Mouse (Mus musculus): ENCODE results near the gene Ube2n.

The Ube2n gene

DNA sequence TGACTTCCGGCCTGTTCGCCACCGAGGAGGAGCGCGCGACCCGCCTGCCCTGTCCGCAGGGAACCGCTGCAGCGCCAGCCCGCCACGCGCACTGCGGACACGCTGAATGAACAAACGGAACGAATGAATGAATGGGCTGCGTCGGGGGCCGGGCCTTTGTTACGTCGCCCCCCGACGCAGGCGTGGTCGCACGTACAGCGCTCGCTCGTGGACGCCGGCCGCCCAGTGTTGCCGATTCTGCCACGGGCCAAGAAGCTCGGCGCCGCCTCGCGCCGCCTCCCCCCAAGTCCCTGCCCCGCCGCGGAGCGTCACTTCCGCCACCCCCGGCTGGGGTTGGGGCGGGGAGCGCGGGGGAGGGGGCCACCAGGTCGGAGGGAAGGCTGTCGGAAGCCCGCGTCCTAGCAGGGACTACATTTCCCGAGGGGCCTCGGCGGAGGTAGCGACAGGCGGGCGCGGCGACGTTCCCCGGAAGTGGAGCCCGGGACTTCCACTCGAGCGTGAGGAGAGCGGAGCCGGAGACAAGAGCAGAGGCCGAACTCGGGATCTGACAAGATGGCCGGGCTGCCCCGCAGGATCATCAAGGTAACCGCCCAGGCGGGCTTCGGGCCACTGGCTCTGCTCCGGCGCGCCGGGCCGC lies at the start of gene Ube2n:
Ube2n (plus strand) TSS at position 490 of the 637 bp plus-strand sequence.
- DNase-seq (ENCODE audit: low read depth, low spot score) = peak; percentile 99

DNA sequence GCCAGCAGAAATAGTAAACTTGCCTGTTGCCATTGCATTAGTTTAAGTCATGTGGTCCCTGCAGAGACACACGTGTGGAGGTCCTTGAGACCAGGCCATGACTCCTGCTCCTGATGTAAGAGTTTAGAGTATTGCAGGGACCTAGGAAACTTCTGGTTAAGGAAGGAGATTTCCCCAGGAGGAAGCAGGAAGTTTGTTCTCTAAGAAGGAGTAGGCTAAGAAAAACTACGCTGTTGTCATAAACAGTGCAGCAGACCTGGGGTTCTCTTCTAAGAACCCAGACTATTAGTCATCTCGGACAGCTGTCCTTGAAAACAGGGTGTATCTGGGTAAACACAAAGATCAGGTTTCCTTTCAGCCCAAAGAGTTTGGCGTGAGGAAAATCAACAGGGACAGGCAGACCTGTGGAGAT lies 49.5 kb upstream of the Ube2n start:
- DNase-seq (ENCODE audit: low read depth, low spot score) = no peak

DNA sequence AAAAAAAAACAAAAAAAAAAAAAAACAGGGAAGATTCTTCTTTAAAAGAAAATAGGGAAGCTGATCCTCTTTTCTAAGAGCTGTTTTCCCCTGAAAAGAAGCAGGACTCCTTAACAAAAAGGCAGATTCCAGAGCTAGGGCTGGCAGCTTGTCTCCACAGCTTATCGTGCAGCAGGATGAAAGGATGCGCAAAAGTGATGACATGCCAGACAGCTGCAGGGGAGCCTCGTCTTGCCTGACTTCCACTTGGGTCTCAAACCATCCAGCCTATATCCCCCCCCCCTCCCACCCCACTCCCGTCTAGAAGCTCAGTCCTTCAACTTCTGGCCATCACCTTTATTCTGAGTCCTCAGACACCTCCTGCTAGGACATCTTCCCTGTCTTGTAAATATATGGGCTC lies 46.1 kb upstream of the Ube2n start:
- no peak for DNase-seq (ENCODE audit: low read depth, low spot score)

DNA sequence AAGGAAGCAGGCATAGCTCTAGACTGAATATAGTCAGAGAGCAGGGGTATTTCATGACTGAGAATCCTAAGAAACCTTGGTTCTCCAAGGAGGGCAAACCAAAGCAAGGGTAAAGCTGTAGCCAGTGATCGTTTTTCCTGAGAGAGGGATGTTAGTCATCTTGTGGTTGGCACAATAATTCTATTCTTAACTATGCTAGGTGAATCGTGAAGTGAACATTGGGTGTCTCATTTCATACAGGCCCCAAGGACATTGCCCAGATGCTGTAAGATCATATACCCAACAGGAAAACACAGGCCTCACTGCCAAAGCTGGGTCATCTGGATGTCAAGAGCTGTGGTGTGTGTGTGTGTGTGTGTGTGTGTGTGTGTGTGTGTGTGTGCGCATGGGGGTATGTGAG lies 43.8 kb upstream of the Ube2n start:
- DNase-seq (ENCODE audit: low read depth, low spot score) = no peak

DNA sequence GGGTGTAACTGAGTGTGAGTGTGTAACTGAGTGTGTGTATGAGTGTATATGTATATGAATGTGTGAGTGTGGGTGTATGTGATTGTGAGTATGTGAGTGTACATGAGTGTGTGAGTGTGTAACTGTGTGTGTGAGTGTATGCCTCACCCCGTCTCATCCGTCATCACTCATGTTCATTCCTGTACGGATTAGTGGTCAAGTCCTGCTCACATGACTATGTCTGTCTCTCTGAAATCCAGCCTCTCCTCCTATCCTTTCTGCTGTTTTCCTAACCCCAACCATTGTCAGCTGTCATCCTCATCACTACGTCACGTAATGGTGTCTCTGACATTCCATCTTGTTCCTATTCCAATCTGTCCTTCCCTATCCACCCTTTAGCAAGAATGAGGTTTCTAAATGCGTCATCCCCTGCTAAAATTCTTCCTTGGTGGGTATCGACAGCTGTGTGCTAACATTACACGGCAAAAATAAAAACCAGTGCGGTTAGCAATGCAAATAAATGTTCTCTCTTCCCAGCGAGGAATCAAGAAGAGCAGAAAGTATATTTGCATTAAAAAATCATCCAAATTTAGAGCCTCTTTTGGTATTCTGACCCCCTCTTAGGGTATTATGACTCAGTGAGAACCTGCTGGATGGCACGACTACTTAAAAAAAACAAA lies 42.9 kb upstream of the Ube2n start:
- DNase-seq (ENCODE audit: low read depth, low spot score) = peak; percentile 71

DNA sequence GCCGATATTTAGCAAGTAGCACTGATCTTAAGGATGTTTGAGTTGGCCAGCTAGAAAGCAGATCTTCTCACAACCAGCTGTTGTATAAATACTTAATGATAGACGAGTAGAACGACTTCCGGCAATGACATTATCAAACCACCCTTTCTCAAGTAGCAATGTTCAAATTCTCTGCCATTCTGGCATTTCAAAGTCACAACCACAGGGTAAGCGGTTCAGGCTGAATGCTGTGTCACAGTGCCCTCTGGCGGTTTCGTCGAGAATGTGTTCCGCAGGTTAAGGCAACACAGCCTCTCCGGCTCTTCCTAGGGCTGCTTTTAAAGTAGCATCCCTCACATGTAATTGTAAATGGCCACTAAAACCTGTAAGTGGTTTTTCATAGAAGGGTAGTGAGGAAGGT lies 39.0 kb upstream of the Ube2n start:
- peak; percentile 89 for DNase-seq (ENCODE audit: low read depth, low spot score)

DNA sequence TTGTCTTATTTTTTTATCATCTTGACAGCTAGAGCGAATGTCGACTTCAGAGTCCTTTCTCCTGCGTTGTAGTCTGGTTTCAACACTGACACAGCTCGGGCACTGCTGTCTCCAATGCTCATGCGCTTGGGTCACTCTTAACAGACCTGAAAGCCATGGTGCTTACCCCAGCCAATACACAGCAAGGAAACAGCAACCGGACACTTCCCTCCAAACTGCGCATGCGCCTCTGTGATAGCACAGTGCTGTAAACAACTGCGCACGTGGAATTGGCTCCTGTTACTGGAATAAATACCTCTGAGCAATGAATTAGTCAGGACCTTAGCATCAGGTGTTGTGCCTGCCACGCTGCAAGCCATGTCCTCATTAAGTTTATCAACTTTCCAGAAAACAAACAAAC lies 37.4 kb upstream of the Ube2n start:
- DNase-seq (ENCODE audit: low read depth, low spot score) = no peak

DNA sequence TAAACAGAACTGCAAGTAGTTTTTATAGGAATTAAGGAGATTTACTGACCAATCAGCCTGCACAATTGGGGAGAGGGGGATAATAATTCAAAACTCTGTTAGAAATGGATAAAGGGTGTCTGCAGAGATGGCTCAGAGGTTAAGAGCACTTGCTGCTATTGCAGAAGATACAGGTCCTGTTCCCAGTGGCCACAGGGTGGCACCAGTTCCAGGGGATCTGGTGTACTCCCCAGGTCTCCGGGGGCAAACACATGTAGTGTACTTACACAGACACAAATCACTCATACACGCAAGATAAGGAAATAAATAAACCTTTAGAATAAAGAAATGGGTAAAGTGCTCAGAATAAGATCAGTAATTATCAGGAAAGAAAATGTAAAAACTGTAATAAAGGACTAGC lies 25.3 kb upstream of the Ube2n start:
- peak; percentile 63 for DNase-seq (ENCODE audit: low read depth, low spot score)

DNA sequence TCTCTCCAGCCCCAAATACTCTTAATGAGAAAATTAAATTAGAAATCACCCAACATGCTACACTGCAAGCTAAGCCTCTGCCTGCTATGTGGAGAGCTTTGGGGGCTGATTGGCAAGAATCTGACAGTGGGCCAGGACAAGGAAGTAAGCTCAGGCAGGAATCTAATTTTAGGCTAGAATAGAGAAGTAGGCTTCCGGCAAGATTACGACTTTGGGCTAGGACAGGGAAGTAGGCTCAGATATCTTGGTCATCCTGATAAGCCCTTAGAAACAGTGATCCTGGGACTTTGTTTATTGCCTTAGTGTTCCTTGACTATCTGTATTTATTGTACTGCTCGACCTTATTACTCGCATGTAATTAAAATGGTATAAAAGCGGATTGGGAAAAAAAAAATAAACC lies 20.7 kb upstream of the Ube2n start:
- no peak for DNase-seq (ENCODE audit: low read depth, low spot score)

DNA sequence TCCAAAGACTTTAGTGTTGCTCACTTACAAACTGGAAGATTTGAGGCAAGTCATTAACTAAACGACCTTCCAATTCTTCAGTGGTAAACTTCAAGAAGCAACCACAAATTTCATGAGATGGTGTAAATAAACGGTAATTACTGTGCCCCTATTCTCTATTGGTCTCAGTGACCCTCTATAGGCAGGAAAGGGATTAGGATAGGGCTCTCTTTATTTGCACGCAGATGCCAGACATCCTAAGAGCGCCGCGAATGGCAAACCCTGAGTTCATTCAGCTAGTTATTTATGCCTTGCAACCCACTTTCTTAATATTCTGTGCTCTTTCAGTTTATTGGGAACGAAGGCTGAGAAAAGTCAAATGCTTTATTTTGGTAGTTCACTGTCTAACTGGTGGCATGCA lies 13.9 kb upstream of the Ube2n start:
- DNase-seq (ENCODE audit: low read depth, low spot score) = peak; percentile 38

DNA sequence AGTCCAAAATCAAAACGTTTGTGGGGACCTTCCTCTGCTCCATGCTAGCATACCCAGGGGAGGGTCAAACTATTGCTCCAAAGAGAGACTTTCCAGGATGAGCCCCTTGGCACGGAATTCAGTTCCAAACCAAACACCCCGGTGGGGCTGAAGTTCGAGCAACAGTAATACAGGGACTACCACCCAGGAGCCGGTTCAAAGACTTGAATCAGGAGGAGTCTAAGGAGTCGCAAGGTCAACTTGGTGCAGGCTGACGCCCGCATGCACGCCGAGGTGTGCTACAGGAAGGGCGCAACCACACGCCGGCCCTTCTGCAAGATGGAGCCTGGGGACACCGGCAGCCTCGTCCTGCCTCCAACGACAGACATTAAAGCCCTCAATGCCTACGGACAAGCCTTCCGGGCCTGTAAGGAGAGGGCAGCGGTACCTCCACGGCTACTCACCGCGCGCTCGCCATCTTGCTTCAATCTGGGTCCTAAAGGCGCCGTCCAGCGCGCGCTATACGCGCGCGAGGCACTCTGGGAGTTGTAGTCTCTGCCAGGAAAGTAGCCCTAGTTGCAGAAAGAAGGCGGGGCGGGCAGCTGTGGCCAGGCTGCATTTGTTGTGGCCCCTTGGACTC lies 13.4 kb upstream of the Ube2n start, which contains the start of gene Mrpl42:
Mrpl42 (minus strand) TSS at position 478 of the 619 bp plus-strand sequence.
- DNase-seq (ENCODE audit: low read depth, low spot score) = peak; percentile 96

DNA sequence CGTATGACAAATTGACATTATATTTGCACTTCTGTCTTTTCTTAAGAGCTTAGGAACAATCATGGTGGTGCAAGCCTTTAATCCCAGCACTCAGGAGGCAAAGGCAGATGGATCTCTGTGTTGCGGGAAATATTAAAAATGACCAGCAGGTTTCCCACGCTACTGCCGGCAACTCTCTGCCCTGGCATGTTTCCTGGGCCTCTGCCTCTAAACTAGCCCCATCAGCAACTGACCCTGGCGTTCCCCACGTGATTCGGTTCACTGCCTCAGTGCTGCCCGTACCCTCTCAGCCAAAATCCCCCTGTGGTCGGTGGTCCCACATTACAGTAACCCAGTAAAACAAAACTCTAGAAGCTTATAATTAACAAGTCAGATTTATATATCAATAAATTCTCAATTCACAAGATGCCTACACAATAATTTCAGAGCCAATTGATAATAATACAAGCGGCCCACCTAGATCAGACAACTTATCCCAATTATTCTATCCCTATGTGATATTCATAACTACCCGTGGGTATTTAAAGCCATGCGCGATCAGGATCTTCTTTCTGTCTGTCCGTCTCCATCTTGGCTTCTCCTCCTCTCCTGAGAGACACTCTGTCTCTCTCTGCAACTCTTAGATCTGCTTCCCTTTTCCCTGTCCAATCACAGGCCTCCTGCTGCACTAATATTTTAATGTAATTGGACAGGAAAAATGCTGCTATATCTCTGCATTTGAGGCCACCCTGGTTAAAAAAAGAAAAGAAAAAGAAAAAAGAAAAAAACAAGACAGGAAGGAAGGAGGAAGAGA lies 11.3 kb upstream of the Ube2n start:
- no peak for DNase-seq (ENCODE audit: low read depth, low spot score)

DNA sequence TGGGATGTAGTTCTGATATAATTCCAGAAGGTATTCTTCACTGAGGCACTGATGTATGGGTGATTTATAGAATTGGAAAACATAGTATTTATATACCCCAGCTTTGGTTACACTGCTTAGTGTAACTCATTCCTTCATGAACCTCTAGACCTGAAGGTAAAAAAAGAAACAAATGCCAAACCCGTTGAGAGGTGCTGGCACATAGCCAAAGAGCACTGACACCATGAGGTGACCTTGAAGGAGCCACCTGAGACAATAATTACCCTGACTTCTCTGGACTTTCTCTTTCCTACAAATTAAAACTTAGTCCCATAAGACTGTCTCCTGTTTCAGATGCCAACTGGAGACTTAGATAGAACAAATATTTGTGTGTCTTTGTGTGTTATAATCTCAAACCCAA lies 10.6 kb upstream of the Ube2n start:
- no peak for DNase-seq (ENCODE audit: low read depth, low spot score)

DNA sequence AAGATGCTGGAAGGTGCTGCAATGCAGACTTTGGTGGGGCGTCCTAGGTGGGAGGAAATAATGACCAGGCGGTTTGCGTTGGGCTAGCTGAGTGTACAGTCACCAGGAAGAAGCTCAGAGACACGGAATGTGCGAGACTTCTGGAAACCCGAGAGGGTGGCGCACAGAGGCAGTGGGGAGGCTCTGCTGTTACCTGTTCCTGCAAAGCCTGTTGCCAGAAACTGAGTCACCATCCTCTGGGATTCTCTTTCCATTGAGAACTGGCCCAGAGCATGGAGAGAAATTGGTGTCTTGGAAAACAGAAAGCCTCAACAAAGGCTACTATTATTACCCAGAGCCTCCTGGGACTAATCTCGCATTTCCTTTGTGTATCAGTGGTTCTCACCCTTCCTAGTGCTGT lies 6.8 kb upstream of the Ube2n start:
- DNase-seq (ENCODE audit: low read depth, low spot score) = no peak

DNA sequence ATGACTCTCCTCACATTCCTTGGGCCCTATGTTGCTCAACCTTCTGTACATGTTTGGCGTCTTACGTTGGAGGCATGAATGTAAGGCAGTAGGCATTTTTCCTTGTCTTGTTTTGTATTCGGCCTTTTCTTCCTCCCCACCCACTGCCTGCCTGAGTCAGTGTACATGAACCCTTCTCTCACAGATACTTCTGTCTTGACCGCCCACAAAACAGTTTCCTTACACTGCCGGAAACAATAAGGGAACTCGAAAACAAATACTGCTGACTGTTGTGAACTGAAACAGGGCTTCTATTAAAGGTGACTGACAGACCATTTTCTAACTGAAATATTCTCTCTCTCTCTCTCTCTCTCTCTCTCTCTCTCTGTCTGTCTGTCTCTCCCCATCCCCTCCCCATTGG lies 6.2 kb upstream of the Ube2n start:
- peak; percentile 51 for DNase-seq (ENCODE audit: low read depth, low spot score)

DNA sequence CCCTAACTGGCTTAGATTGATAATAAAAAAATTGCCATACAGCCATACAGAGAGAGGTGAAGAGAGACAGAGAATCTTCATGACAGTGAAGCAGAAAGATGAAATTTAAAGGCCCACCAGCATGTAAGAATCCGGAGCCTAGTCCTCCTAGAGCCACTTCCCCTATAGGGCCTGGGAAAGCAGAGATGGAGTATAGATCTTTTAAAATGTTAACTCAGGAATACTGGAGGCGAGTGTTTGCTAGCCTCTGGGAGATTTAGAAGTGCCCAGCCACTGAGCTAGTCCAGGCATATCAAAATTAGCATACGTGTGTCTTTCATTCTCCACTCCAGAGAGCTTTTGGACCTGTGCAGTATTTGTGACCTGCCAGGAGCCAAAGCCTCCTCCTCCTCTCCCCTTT lies 5.7 kb upstream of the Ube2n start:
- no peak for DNase-seq (ENCODE audit: low read depth, low spot score)

DNA sequence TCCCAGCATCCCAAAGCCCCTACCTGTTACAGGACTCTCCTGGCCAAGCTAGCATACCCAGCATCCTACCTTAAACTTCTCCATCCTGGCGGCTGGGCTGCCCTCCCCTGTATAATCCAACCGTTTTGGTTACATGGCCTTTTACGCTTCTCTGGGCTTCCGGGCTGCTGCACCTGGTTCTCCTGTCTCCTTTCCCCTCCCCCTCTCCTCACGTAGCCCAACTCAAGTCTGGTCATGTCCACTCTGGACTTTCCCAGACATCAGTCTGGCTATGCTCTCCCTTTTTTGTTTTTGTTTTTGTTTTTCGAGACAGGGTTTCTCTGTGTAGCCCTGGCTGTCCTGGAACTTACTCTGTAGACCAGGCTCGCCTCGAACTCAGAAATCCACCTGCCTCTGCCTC lies 2.3 kb upstream of the Ube2n start:
- no peak for DNase-seq (ENCODE audit: low read depth, low spot score)

DNA sequence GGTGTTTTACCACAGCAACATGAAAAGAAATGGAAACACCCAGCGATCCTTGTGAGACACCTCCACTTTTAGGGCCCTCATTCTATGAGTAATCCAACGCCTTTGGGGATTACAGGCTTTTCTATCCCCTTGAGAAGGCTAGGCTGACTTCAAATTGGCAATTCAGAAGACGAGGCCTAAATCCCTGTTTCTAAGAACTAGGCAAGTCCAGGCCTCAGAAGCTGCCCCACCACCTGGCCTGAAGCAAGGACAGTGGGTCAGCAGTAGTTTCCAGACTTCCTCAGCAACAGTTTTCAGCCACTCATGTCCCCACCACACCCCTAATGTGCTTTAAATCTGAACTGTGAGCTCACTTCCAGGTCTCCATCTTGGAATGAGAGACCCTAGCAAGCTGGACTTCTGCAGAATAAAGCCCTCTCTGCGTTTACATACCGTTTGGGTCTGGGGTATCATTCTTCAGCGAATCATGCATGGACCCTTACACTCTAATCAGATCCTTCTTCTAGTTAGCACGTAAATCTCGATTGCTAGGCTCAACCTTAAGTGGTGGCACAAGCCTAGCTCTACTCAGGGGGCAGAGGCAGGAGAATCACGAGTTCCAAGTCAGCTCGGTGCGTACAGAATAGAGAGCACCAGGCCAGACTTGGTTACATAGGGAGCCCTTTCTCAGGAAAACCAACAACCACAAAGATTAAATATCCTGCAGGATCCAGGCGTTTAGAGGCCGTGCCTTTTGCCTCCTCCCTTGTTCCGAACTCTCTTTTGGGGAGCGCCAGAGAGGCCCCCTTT lies 983 bp upstream of the Ube2n start:
- no peak for DNase-seq (ENCODE audit: low read depth, low spot score)

DNA sequence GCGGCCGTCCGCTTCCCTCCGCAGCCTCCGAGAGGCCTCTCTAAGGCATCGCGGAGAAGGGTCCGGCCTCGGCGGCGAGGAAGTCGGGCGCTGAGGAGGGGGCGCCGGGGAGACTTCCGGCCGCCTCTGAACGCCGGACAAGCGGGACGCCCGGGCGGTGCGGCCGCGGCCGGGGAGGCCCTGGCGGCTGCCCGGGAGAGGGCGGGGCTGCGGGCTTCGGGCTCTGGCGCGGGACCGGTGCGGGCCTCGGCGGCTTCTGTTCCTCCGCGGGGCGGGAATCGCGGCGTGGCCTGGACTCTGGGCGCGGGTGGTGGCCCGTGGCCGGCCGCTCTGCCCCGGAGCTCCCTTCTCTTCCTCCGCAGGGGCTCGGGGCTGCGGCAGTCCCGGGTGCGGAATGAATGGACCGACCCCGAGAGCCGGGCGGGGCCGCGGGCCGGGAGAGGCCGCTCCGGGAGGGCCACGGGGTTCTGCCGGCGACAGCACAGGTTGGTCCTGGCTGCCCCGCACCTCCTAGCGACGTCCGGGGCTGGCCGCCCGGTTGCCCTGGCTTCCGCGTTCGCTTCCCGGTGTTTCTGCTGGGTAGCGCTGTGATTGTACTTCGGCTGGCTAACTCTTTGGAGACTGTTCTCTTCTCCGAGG lies 467 bp downstream of the Ube2n start:
- no peak for DNase-seq (ENCODE audit: low read depth, low spot score)

DNA sequence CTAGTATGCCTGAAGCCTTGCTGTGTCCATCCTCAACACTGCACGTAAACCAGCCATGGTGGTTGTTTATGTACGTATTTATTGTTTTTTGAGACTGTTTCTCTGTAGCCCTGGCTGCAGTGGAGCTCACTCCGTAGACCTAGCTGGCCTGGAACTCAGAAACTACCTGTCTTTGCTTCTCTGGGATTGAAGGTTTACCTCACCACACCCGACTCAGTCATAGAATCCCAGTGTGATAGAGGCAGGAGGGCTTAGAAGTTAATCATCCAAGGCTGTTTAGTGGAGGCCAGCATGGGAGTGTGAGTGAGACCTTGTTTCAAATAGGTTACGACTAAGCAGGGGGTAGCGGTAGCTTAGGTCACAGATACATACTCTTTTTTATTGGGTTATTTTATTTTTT lies 2.7 kb downstream of the Ube2n start:
- DNase-seq (ENCODE audit: low read depth, low spot score) = no peak

DNA sequence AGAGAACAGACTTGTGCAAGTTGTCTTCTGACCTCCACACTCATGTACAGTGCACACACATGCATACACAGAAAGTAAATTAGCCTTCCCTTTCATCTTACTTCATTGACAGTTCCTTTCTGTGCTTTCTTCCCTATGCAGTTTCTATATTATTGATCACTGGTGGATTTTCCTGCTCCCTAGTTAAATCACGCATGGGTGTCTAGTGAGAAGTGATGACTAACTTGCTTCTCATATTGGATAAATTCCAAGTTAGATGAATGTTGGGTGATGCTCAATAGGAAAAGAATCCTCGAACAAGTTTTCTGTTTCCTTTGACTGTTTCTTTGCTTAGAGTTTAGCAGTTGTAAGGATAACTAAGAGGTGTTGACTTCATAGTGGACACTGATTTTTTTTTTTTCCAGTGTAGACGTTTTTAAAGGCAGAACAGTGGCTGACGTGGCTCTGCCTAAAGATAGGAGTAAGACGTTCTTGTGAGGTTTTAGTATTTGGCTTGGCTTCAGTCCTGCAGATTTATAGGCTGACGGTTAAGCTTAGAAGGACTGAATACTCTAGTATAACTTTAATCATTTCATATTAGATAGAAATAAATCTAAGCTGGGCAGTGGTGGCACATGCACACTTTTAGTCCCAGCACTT lies 10.2 kb downstream of the Ube2n start:
- no peak for DNase-seq (ENCODE audit: low read depth, low spot score)
